Mouse (Mus musculus): ENCODE measurements at regions not wholly inside any gene's neighbourhood (a gene's known extent, or its start where the extent isn't known, plus 50 kb on each side); places are given as distances from the start of the nearest gene placed in this dataset.

GRCm38 (mm10) chr11:63707093-63707492 lies 215.0 kb downstream of the Hs3st3b1 start:
- Histone ChIP-seq H3ac (ENCODE audit: control insufficient read depth, insufficient read length) (no peak overlapping the region), H3K79me2 (ENCODE audit: control insufficient read depth, insufficient read depth) (no peaks in the 10 kb centered on the region), H3K4me2 (ENCODE audit: low read depth) (no peak overlapping the region), H3K4me3 (no peak overlapping the region), H3K27me3 (ENCODE audit: control insufficient read depth, insufficient read depth, insufficient read length) (no peaks in the 10 kb centered on the region), H3K36me3 (ENCODE audit: control insufficient read depth, insufficient read depth) (no peaks in the 10 kb centered on the region)
- TF ChIP-seq MYOD1 (IDR thresholded peaks at IDR 0.05; ENCODE audit: control insufficient read depth in 1 of 3, insufficient read length in 2 of 3, low read depth in 2 of 3), result no peak
- no peak for TF ChIP-seq POLR2A (IDR thresholded peaks at IDR 0.05; ENCODE audit: insufficient read length, low read depth)
- no peak for TF ChIP-seq USF1 (IDR thresholded peaks at IDR 0.05; ENCODE audit: low read depth)
- TF ChIP-seq MAX (IDR thresholded peaks at IDR 0.05; ENCODE audit: low read depth), result no peak
- TF ChIP-seq E2F4 (IDR thresholded peaks at IDR 0.05; ENCODE audit: insufficient read depth), result no peak
- no peak for TF ChIP-seq MYOG (IDR thresholded peaks at IDR 0.05; ENCODE audit: control insufficient read depth in 1 of 3, insufficient read depth in 1 of 3, insufficient read length in 2 of 3, low read depth in 2 of 3)
- no peak for TF ChIP-seq POLR2AphosphoS2 (IDR thresholded peaks at IDR 0.05; ENCODE audit: insufficient read length, low read depth)
- no peak for TF ChIP-seq SRF (IDR thresholded peaks at IDR 0.05; ENCODE audit: control insufficient read depth, insufficient read length, low read depth)
- no peak for TF ChIP-seq CEBPB (IDR thresholded peaks at IDR 0.05; ENCODE audit: insufficient read depth, poor library complexity, severe bottlenecking)
- no peak for TF ChIP-seq TCF12 (IDR thresholded peaks at IDR 0.05; ENCODE audit: insufficient read depth, poor library complexity, severe bottlenecking)
- no peak for TF ChIP-seq REST (IDR thresholded peaks at IDR 0.05; ENCODE audit: insufficient read depth, insufficient read length)
- no peak for TF ChIP-seq TCF3 (IDR thresholded peaks at IDR 0.05; ENCODE audit: insufficient read length, low read depth)

- H3K36me3 ChIP-seq (ENCODE audit: control insufficient read depth, insufficient read depth), result no peaks in the 10 kb centered on the region
- H3ac ChIP-seq (ENCODE audit: control insufficient read depth, insufficient read length), result no peak overlapping the region
- no peak overlapping the region for H3K4me2 ChIP-seq (ENCODE audit: low read depth)
- H3K79me2 ChIP-seq (ENCODE audit: control insufficient read depth, insufficient read depth), result no peaks in the 10 kb centered on the region
- no peak overlapping the region for H3K4me3 ChIP-seq
- TF ChIP-seq MYOG (IDR thresholded peaks at IDR 0.05; ENCODE audit: control insufficient read depth in 1 of 3, insufficient read depth in 1 of 3, insufficient read length in 2 of 3, low read depth in 2 of 3) (no peak), SRF (IDR thresholded peaks at IDR 0.05; ENCODE audit: control insufficient read depth, insufficient read length, low read depth) (no peak), POLR2AphosphoS2 (IDR thresholded peaks at IDR 0.05; ENCODE audit: insufficient read length, low read depth) (no peak), POLR2A (IDR thresholded peaks at IDR 0.05; ENCODE audit: insufficient read length, low read depth) (no peak), E2F4 (IDR thresholded peaks at IDR 0.05; ENCODE audit: insufficient read depth) (no peak), MAX (IDR thresholded peaks at IDR 0.05; ENCODE audit: low read depth) (no peak), TCF3 (IDR thresholded peaks at IDR 0.05; ENCODE audit: insufficient read length, low read depth) (no peak), TCF12 (IDR thresholded peaks at IDR 0.05; ENCODE audit: insufficient read depth, poor library complexity, severe bottlenecking) (no peak), USF1 (IDR thresholded peaks at IDR 0.05; ENCODE audit: low read depth) (no peak), CEBPB (IDR thresholded peaks at IDR 0.05; ENCODE audit: insufficient read depth, poor library complexity, severe bottlenecking) (no peak), MYOD1 (IDR thresholded peaks at IDR 0.05; ENCODE audit: control insufficient read depth in 1 of 3, insufficient read length in 2 of 3, low read depth in 2 of 3) (no peak), REST (IDR thresholded peaks at IDR 0.05; ENCODE audit: insufficient read depth, insufficient read length) (no peak)
- no peaks in the 10 kb centered on the region for H3K27me3 ChIP-seq (ENCODE audit: control insufficient read depth, insufficient read depth, insufficient read length)
Observed at GRCm38 (mm10) chr11:63708412-63708811, 213.7 kb downstream of the Hs3st3b1 start.

DNA sequence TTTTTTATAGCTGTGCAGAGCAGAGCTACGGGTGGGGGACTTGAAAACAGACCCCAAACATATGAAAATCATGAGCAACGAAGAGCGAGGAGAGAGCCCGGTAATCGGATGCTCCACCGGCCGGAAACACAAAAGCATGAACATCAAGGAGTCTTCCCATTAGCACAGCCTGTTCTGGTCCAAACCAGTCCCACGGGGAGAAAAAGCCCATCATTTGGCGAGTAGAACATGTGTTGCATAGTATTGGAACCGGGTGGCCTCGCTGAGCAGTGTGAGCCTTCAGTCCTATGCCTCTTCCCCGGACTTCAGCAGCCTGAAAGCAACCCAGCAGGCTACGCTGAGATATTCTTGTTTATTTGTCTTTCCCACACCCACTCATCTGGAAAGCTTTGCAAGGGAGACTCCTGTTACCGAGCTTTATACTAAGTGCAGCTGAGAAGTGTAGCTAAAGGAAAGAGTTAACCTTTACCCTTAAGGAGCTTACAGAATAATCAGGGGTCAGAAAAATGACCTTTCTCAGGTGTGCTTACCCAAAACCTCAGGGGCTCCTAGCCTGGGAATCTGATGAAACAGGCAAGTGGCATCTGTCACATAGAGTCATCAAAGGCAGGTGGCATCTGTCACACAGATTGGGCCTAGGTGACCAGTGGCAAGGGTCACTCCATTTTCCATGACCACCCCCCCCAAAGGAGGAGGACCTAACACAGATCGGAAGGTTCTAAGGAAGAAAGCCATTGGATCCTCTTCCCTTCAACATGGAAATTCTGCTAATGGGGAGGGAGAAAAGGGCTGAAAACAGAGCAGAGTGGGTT lies 209.8 kb downstream of the Hs3st3b1 start:
- TF ChIP-seq E2F4 (IDR thresholded peaks at IDR 0.05; ENCODE audit: insufficient read depth) (no peak), REST (IDR thresholded peaks at IDR 0.05; ENCODE audit: insufficient read depth, insufficient read length) (no peak), TCF3 (IDR thresholded peaks at IDR 0.05; ENCODE audit: insufficient read length, low read depth) (no peak), MYOD1 (IDR thresholded peaks at IDR 0.05; ENCODE audit: control insufficient read depth in 1 of 3, insufficient read length in 2 of 3, low read depth in 2 of 3) (no peak), SRF (IDR thresholded peaks at IDR 0.05; ENCODE audit: control insufficient read depth, insufficient read length, low read depth) (no peak), MYOG (IDR thresholded peaks at IDR 0.05; ENCODE audit: control insufficient read depth in 1 of 3, insufficient read depth in 1 of 3, insufficient read length in 2 of 3, low read depth in 2 of 3) (no peak)
- H3K4me3 ChIP-seq, result no peak overlapping the region
- no peak overlapping the region for H3ac ChIP-seq (ENCODE audit: control insufficient read depth, insufficient read length)

GRCm38 (mm10) chr11:63722261-63722660 lies 199.8 kb downstream of the Hs3st3b1 start:
- Histone ChIP-seq H3K4me2 (ENCODE audit: low read depth) (no peak overlapping the region), H3K79me2 (ENCODE audit: control insufficient read depth, insufficient read depth) (no peaks in the 10 kb centered on the region), H3K36me3 (ENCODE audit: control insufficient read depth, insufficient read depth) (no peaks in the 10 kb centered on the region), H3K4me3 (no peak overlapping the region), H3ac (ENCODE audit: control insufficient read depth, insufficient read length) (no peak overlapping the region), H3K27me3 (ENCODE audit: control insufficient read depth, insufficient read depth, insufficient read length) (no peaks in the 10 kb centered on the region)
- TF ChIP-seq POLR2AphosphoS2 (IDR thresholded peaks at IDR 0.05; ENCODE audit: insufficient read length, low read depth) (no peak), E2F4 (IDR thresholded peaks at IDR 0.05; ENCODE audit: insufficient read depth) (no peak), SRF (IDR thresholded peaks at IDR 0.05; ENCODE audit: control insufficient read depth, insufficient read length, low read depth) (no peak), MYOD1 (IDR thresholded peaks at IDR 0.05; ENCODE audit: control insufficient read depth in 1 of 3, insufficient read length in 2 of 3, low read depth in 2 of 3) (no peak), CEBPB (IDR thresholded peaks at IDR 0.05; ENCODE audit: insufficient read depth, poor library complexity, severe bottlenecking) (no peak)

More for the DNA sequence above, 209.8 kb downstream of the Hs3st3b1 start:
- Histone ChIP-seq H3K79me2 (ENCODE audit: control insufficient read depth, insufficient read depth) (no peaks in the 10 kb centered on the region), H3K4me2 (ENCODE audit: low read depth) (no peak overlapping the region), H3K27me3 (ENCODE audit: control insufficient read depth, insufficient read depth, insufficient read length) (no peaks in the 10 kb centered on the region), H3K36me3 (ENCODE audit: control insufficient read depth, insufficient read depth) (no peaks in the 10 kb centered on the region)

GRCm38 (mm10) chr11:63730880-63731279 lies 191.2 kb downstream of the Hs3st3b1 start:
- TF ChIP-seq CEBPB (IDR thresholded peaks at IDR 0.05; ENCODE audit: insufficient read depth, poor library complexity, severe bottlenecking) (no peak), TCF3 (IDR thresholded peaks at IDR 0.05; ENCODE audit: insufficient read length, low read depth) (no peak), POLR2A (IDR thresholded peaks at IDR 0.05; ENCODE audit: insufficient read length, low read depth) (no peak), SRF (IDR thresholded peaks at IDR 0.05; ENCODE audit: control insufficient read depth, insufficient read length, low read depth) (no peak), MYOG (IDR thresholded peaks at IDR 0.05; ENCODE audit: control insufficient read depth in 1 of 3, insufficient read depth in 1 of 3, insufficient read length in 2 of 3, low read depth in 2 of 3) (peak in 1 of 3 experiments; percentile 20), MYOD1 (IDR thresholded peaks at IDR 0.05; ENCODE audit: control insufficient read depth in 1 of 3, insufficient read length in 2 of 3, low read depth in 2 of 3) (peak in 2 of 3 experiments; percentile 1 to 34), POLR2AphosphoS2 (IDR thresholded peaks at IDR 0.05; ENCODE audit: insufficient read length, low read depth) (no peak), MAX (IDR thresholded peaks at IDR 0.05; ENCODE audit: low read depth) (no peak), E2F4 (IDR thresholded peaks at IDR 0.05; ENCODE audit: insufficient read depth) (no peak), TCF12 (IDR thresholded peaks at IDR 0.05; ENCODE audit: insufficient read depth, poor library complexity, severe bottlenecking) (no peak), REST (IDR thresholded peaks at IDR 0.05; ENCODE audit: insufficient read depth, insufficient read length) (no peak)
- H3K4me2 ChIP-seq (ENCODE audit: low read depth), result peak overlapping the region; percentile 31

More at GRCm38 (mm10) chr11:63730880-63731279, 191.2 kb downstream of the Hs3st3b1 start:
- H3ac ChIP-seq (ENCODE audit: control insufficient read depth, insufficient read length), result no peak overlapping the region
- H3K4me3 ChIP-seq, result no peak overlapping the region
- no peaks in the 10 kb centered on the region for H3K79me2 ChIP-seq (ENCODE audit: control insufficient read depth, insufficient read depth)
- H3K36me3 ChIP-seq (ENCODE audit: control insufficient read depth, insufficient read depth), result no peaks in the 10 kb centered on the region
- no peaks in the 10 kb centered on the region for H3K27me3 ChIP-seq (ENCODE audit: control insufficient read depth, insufficient read depth, insufficient read length)

Measured in myocyte (in vitro differentiated cells).